Mouse (Mus musculus): Measurements from ENCODE around the gene Cd86. TPM values are rescaled to one million over a fixed set of nuclear protein-coding genes. Genes with fewer than 3 reads are reported as not detected.

Cd86 gene
- polyA plus RNA-seq, 1 experiment from 2014 or later = 1.7 TPM

DNA sequence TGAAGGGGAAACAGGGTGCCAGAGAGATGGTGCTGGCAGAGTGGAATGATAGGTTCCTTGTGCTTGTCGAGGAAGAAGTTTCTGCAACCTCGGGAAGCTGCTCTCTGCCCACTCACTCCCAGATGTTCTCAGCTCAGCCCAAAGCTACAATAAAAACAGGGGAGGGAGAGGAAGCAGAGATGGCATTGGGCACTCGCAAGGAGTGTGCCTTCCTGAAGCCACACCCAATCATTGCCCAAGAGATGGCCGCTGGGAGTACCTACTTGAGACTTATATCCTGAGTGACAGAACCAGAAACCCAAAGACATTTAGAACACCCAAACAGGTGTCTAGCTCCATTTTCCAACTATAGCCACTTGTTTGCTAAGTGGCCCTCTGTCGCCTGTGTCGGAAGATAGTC, 20.8 kb downstream of the Cd86 start:
- Histone ChIP-seq H3K9me3 (ENCODE audit: control insufficient read depth, low read length) (no peaks in the 10 kb centered on the region), H3K27ac (ENCODE audit: low read depth, low read length) (no peak overlapping the region), H3K4me2 (ENCODE audit: low read length) (no peak overlapping the region), H3K4me1 (ENCODE audit: control insufficient read depth, insufficient read depth, low read depth, low read length) (no peaks in the 10 kb centered on the region), H3K36me3 (ENCODE audit: control insufficient read depth, insufficient read depth, low read length) (no peaks in the 10 kb centered on the region), H3K9ac (ENCODE audit: low read depth, low read length) (no peak overlapping the region), H3K4me3 (ENCODE audit: low read length) (no peak overlapping the region), H3K27me3 (replicated peaks; ENCODE audit: control insufficient read depth, insufficient read depth, low read length) (no peaks in the 10 kb centered on the region)
- ATAC-seq = no peak
- 89% methylated on average over 6 of the region's 6 CpGs for WGBS

DNA sequence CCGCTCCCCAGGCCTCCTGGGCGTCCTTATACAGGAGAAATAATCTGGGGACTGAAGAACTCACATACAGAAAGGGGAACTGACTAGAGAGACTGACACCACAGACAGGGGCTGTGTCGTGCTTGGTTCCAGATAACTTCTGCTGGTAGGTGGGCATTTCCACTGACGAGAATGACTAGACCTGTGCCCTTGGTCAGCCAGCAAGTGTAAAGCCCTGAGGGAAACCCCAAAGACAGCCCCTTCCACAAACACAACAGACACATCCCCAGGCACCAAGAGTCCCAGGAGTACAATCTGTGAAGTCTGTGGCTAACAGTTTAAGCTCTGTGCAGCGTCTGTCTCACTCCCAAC, 23.2 kb downstream of the Cd86 start:
- no peaks in the 10 kb centered on the region for H3K4me1 ChIP-seq (ENCODE audit: control insufficient read depth, insufficient read depth, low read depth, low read length)
- no peak for ATAC-seq

DNA sequence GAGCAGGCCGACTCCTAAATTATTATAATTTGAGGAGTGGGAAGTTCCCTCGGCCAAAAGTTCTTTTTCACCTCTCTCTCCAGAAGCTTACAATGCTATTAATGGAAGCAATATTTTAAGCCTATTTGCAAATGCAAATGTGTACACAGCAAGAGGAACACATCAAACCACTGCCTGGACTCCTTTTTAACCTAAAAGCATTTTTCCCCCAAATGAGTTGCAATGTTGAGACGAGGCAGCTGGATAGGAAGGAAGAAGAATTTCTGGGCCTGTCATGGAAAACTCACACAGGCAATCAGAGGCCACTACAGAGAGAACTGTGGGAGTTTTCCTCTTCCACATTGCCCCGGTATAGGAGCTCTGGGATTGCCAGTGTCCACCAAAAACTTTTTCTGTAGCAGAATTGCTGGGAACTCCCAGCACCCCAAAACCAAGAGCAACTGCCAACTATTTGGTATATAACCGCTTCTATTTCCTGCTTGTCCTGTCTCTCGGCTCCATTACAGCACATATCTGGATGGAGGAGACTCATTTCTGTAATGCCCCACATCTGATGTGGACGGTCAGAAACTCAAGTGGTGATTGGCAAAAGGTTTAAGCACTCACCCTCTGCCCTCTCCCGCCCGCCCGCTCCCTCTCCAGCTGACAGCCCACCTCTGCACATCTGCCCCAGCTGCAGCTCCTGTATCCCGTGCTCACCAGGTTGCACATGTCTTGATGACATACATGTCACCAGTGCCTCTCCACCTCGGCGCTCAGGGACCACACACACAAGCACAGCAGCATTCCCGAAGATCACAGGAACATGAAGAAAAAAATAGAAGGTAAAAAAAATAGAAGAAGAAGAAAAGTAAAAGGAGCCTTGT, 23.8 kb downstream of the Cd86 start:
- WGBS = 88% methylated on average over 14 of the region's 14 CpGs
- no peak overlapping the region for H3K4me3 ChIP-seq (ENCODE audit: low read length)

More for the DNA sequence above, 23.2 kb downstream of the Cd86 start:
- H3K9ac ChIP-seq (ENCODE audit: low read depth, low read length) = no peak overlapping the region
- 85% methylated on average over 5 of the region's 5 CpGs for WGBS
- H3K9me3 ChIP-seq (ENCODE audit: control insufficient read depth, low read length) = no peaks in the 10 kb centered on the region
- no peaks in the 10 kb centered on the region for H3K27me3 ChIP-seq (replicated peaks; ENCODE audit: control insufficient read depth, insufficient read depth, low read length)
- no peak overlapping the region for H3K4me3 ChIP-seq (ENCODE audit: low read length)
- no peak overlapping the region for H3K27ac ChIP-seq (ENCODE audit: low read depth, low read length)
- H3K4me2 ChIP-seq (ENCODE audit: low read length) = no peak overlapping the region
- no peaks in the 10 kb centered on the region for H3K36me3 ChIP-seq (ENCODE audit: control insufficient read depth, insufficient read depth, low read length)

DNA sequence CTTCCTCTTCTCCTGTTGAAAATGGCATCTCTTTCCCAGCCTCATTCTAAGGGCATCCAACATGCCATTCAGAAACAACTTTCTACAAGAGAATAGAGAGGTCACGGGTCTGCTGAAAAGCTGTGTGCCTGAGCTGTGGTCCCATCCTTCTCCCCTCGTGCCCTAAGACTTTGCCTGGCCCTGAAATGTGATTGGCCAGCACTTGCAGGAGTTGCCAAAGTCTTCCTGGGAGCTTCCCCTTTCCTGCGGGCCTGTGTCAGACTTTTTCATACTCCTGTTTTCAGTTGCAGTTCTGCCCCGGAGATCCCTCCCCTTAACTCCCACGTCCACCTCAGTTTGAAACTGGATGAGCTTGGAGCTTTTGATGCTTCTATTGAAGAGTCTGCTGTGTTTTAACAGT, 24.9 kb downstream of the Cd86 start:
- Histone ChIP-seq H3K9ac (ENCODE audit: low read depth, low read length) (no peak overlapping the region), H3K4me2 (ENCODE audit: low read length) (no peak overlapping the region), H3K4me3 (ENCODE audit: low read length) (no peak overlapping the region), H3K9me3 (ENCODE audit: control insufficient read depth, low read length) (no peaks in the 10 kb centered on the region), H3K36me3 (ENCODE audit: control insufficient read depth, insufficient read depth, low read length) (no peaks in the 10 kb centered on the region), H3K4me1 (ENCODE audit: control insufficient read depth, insufficient read depth, low read depth, low read length) (no peaks in the 10 kb centered on the region), H3K27ac (ENCODE audit: low read depth, low read length) (no peak overlapping the region), H3K27me3 (replicated peaks; ENCODE audit: control insufficient read depth, insufficient read depth, low read length) (no peaks in the 10 kb centered on the region)
- 70% methylated on average over 5 of the region's 5 CpGs for WGBS
- no peak for ATAC-seq

More for the DNA sequence above, 23.8 kb downstream of the Cd86 start:
- H3K27ac ChIP-seq (ENCODE audit: low read depth, low read length) = no peak overlapping the region
- no peak overlapping the region for H3K4me2 ChIP-seq (ENCODE audit: low read length)
- no peaks in the 10 kb centered on the region for H3K9me3 ChIP-seq (ENCODE audit: control insufficient read depth, low read length)
- H3K9ac ChIP-seq (ENCODE audit: low read depth, low read length) = no peak overlapping the region
- H3K36me3 ChIP-seq (ENCODE audit: control insufficient read depth, insufficient read depth, low read length) = no peaks in the 10 kb centered on the region
- H3K27me3 ChIP-seq (replicated peaks; ENCODE audit: control insufficient read depth, insufficient read depth, low read length) = no peaks in the 10 kb centered on the region
- ATAC-seq = no peak
- no peaks in the 10 kb centered on the region for H3K4me1 ChIP-seq (ENCODE audit: control insufficient read depth, insufficient read depth, low read depth, low read length)

DNA sequence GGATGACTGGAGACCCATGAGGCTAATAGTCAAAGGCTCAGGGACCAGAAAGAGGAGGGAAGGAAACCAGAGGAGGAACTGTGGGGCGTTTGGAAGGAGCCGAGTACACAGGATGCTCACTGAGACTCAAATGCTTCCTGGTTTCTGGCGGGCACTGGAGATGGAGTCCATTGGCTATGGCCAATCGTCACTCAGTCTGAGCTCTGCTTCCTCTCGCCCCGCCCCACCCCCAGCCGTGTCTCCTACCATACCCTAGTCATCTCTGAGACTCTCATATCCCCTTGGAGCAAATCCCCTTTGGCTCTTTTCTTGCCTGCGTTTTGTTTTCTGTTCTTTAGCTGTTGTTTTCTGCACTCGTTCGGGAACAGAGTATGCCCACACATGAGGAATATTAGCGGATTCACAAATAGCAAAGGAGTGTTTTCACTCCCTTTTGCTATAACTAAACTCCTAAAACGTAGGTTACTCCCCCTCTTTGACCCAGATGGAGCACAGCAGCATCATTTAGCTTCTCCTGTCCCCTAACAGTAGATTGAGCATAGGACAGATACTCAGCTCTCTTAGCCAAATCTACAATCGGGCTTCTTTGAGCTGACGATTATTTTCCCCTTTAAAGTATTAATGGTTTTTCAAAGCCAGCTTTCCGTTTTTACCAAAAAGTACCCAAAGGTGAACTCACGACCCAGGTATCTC, 25.9 kb downstream of the Cd86 start:
- Histone ChIP-seq H3K4me2 (ENCODE audit: low read length) (no peak overlapping the region), H3K4me3 (ENCODE audit: low read length) (no peak overlapping the region), H3K9ac (ENCODE audit: low read depth, low read length) (no peak overlapping the region), H3K4me1 (ENCODE audit: control insufficient read depth, insufficient read depth, low read depth, low read length) (no peaks in the 10 kb centered on the region), H3K36me3 (ENCODE audit: control insufficient read depth, insufficient read depth, low read length) (no peaks in the 10 kb centered on the region), H3K27ac (ENCODE audit: low read depth, low read length) (no peak overlapping the region), H3K9me3 (ENCODE audit: control insufficient read depth, low read length) (no peaks in the 10 kb centered on the region), H3K27me3 (replicated peaks; ENCODE audit: control insufficient read depth, insufficient read depth, low read length) (no peaks in the 10 kb centered on the region)
- 90% methylated on average over 16 of the region's 16 CpGs for WGBS
- no peak for ATAC-seq

DNA sequence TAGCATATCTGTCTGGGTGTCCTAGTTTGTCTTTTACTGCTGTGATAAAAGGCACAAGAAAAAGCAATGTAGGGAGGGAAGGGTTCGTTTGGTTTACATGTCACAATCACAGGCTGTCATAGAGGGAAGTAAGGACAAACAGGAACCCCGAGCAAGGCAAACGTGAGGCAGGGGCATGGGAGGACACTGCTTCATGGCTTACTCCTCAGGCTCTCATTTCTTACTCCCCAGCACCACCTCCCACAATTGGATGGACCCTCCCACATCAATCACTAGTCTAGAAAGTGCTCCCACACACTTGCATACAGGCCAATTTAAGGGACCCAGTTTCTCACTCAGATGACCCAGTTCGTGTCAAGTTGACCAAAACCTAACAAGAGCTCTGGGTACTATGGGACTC, 29.1 kb downstream of the Cd86 start:
- 78% methylated on average over 4 of the region's 4 CpGs for WGBS
- ATAC-seq = no peak
- Histone ChIP-seq H3K4me3 (ENCODE audit: low read length) (no peak overlapping the region), H3K9me3 (ENCODE audit: control insufficient read depth, low read length) (no peaks in the 10 kb centered on the region), H3K4me2 (ENCODE audit: low read length) (no peak overlapping the region), H3K36me3 (ENCODE audit: control insufficient read depth, insufficient read depth, low read length) (no peaks in the 10 kb centered on the region), H3K9ac (ENCODE audit: low read depth, low read length) (no peak overlapping the region), H3K27me3 (replicated peaks; ENCODE audit: control insufficient read depth, insufficient read depth, low read length) (no peaks in the 10 kb centered on the region), H3K4me1 (ENCODE audit: control insufficient read depth, insufficient read depth, low read depth, low read length) (no peaks in the 10 kb centered on the region), H3K27ac (ENCODE audit: low read depth, low read length) (no peak overlapping the region)

DNA sequence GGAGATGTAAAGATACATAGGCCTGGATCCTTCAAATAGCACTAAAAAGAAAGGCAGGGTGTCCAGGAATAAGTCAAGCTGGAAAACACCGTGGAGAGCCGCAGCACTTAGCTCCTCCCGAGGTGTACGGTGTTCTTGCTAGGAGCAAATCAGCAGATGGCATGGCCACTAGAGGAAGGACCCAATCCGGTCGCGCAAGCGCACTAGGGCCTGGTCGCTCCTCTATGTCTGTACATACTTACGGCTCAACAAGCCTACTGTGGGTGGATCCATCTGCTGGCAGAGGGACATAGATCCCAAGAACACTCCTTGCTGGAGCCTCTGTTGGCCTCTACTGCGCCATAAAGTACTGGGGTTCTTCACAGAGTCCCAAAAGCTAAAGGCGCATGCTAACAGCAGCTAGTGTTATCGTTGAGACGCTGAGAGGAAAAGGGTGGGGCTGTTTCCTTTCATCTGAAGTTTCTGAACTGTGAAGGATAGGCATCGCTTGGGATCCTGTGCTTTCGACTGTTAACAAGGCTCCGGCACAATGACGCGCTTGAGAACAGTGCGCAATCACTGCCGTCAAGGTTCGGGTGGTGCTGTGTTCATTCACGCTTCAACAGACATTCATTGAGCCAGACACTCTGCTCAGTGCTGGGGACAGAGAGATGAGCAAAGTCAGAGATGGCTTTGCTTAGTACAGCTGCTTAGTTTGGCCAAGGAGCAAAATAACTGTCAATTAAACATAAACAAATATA, 30.7 kb downstream of the Cd86 start:
- Histone ChIP-seq H3K27ac (ENCODE audit: low read depth, low read length) (no peak overlapping the region), H3K9me3 (ENCODE audit: control insufficient read depth, low read length) (no peaks in the 10 kb centered on the region), H3K4me3 (ENCODE audit: low read length) (no peak overlapping the region), H3K4me2 (ENCODE audit: low read length) (no peak overlapping the region), H3K27me3 (replicated peaks; ENCODE audit: control insufficient read depth, insufficient read depth, low read length) (no peaks in the 10 kb centered on the region), H3K4me1 (ENCODE audit: control insufficient read depth, insufficient read depth, low read depth, low read length) (no peaks in the 10 kb centered on the region), H3K36me3 (ENCODE audit: control insufficient read depth, insufficient read depth, low read length) (no peaks in the 10 kb centered on the region), H3K9ac (ENCODE audit: low read depth, low read length) (no peak overlapping the region)
- no peak for ATAC-seq
- 82% methylated on average over 23 of the region's 23 CpGs for WGBS

DNA sequence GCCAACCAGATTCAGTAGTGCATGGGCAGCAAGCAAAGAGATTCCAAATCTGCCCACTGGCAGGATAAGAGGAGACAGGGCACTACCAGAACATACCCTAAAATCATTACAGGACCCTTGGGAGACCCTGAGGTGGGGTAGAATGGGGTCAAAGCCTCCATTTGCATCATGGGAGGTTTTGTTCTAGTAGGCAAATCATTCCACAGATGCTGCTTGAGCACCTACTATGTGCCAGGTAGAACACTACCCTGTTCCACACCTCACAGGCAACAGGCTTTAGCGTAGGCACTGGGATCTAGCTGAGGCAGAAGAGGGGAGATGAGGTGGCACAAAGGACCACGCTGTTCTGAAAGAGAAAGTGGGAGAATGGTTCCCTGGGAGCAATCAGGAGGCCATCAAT, 31.5 kb downstream of the Cd86 start:
- Histone ChIP-seq H3K9me3 (ENCODE audit: control insufficient read depth, low read length) (no peaks in the 10 kb centered on the region), H3K4me2 (ENCODE audit: low read length) (no peak overlapping the region), H3K9ac (ENCODE audit: low read depth, low read length) (no peak overlapping the region), H3K4me3 (ENCODE audit: low read length) (no peak overlapping the region), H3K27me3 (replicated peaks; ENCODE audit: control insufficient read depth, insufficient read depth, low read length) (no peaks in the 10 kb centered on the region), H3K4me1 (ENCODE audit: control insufficient read depth, insufficient read depth, low read depth, low read length) (no peaks in the 10 kb centered on the region), H3K36me3 (ENCODE audit: control insufficient read depth, insufficient read depth, low read length) (no peaks in the 10 kb centered on the region), H3K27ac (ENCODE audit: low read depth, low read length) (no peak overlapping the region)
- no peak for ATAC-seq
- WGBS = 97% methylated on average over 2 of the region's 2 CpGs

DNA sequence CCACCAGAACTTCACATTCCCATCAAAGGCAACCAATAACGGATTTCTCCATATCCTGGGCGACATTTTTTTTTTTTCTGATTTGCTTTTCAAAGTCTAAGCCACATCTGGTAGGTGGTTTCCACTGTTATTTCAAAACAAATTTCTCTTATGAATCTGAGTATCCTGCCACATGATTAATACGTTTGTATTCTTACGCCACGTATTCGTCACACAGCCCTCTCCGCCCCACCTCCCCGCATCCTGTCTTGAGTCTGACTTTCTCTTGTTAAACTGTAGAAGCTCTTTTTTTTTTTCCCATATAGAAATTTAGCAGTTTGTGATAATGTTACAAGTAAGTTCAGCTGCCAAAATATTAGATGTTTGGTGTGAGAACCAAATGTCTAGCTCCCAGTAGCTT, 33.7 kb downstream of the Cd86 start:
- no peak overlapping the region for H3K27ac ChIP-seq (ENCODE audit: low read depth, low read length)
- whole genome bisulfite sequencing = 92% methylated on average over 8 of the region's 8 CpGs
- no peak overlapping the region for H3K4me2 ChIP-seq (ENCODE audit: low read length)
- no peaks in the 10 kb centered on the region for H3K4me1 ChIP-seq (ENCODE audit: control insufficient read depth, insufficient read depth, low read depth, low read length)
- no peaks in the 10 kb centered on the region for H3K36me3 ChIP-seq (ENCODE audit: control insufficient read depth, insufficient read depth, low read length)
- ATAC-seq = no peak
- H3K9me3 ChIP-seq (ENCODE audit: control insufficient read depth, low read length) = no peaks in the 10 kb centered on the region
- H3K4me3 ChIP-seq (ENCODE audit: low read length) = no peak overlapping the region
- no peak overlapping the region for H3K9ac ChIP-seq (ENCODE audit: low read depth, low read length)
- H3K27me3 ChIP-seq (replicated peaks; ENCODE audit: control insufficient read depth, insufficient read depth, low read length) = no peaks in the 10 kb centered on the region
